Comparison of ENCODE assay signal across 8 mouse cellular contexts in the genomic region with DNA sequence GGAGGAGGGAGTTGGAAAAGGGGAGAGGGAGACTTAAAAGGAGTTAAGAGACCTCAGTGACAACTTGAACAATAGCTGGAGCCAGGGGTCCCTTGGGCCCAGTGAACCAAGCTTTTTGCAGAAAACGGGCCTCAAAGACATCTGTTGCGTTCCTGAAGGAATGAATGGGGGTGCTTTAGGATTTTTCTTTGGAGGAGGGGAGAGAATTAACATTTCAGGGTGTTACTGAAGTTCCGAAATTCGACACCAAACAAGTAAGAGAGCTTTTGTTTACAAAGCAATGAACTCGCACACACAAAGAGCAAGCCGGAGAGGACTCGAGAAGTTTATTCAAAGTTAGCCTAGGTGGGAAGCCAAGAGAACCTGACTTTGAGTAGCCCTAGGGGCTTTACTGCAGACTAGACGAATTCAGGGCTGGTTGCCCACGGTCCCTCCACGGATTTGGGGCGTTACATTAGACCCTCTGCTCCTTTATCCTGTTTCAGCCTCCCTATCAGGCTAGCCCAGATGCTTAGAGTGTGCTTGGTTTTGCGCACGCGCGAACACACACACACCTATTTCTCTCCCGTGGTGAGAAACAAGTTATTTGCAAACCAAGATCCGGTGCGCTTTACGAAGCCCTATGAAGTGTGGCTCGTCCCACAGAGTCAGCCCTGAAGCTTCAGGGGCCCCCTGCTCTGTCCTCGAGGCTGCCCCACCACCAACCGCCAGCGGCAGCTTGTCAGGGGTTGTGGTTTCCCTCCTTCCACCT. TPM values are rescaled to one million over a fixed set of nuclear protein-coding genes. Genes with fewer than 3 reads are reported as not detected.
DNase-seq lines count a peak whose midpoint lies in the region; ATAC-seq and TF ChIP-seq lines count a peak whose summit lies in the region.

No protein-coding gene starts in this region.

- H3K27me3 ChIP-seq in heart, postnatal 0 days (ENCODE audit: control insufficient read depth, insufficient read depth, low read length): no peaks in the 10 kb centered on the region
- H3K27me3 ChIP-seq in limb, embryonic 14.5 days (ENCODE audit: control insufficient read depth, insufficient read depth, low read length): no peaks in the 10 kb centered on the region

- peak; percentile 40; the same call in 1 of the 2 replicates for TF ChIP-seq POLR2A in limb, embryonic 14.5 days (IDR thresholded peaks at IDR 0.05; ENCODE audit: borderline replicate concordance, extremely low read depth, insufficient read depth, insufficient read length)

- 11% methylated on average over 23 of the region's 23 CpGs for WGBS in heart, postnatal 0 days
- WGBS in limb, embryonic 14.5 days: 2% methylated on average over 23 of the region's 23 CpGs

- no peak for TF ChIP-seq CTCF in heart, postnatal 0 days (IDR thresholded peaks at IDR 0.05; ENCODE audit: low read depth)

- no peak for TF ChIP-seq EP300 in heart, postnatal 0 days (IDR thresholded peaks at IDR 0.05; ENCODE audit: low read depth)

- peak overlapping the region; percentile 99 for H3K4me2 ChIP-seq in heart, postnatal 0 days (ENCODE audit: low read depth, low read length)
- peak overlapping the region; percentile 75 for H3K4me2 ChIP-seq in limb, embryonic 14.5 days (replicated peaks; ENCODE audit: low read depth, low read length, severe bottlenecking)

- no peak for ATAC-seq in heart, postnatal 0 days (ENCODE audit: insufficient read depth, low read depth)
- peak; percentile 1; the same call in 1 of the 2 replicates for ATAC-seq in limb, embryonic 14.5 days (ENCODE audit: low FRiP score, low read depth)
- ATAC-seq in frontal cortex, adult (ENCODE audit: low TSS enrichment): no peak

- peak; percentile 43 to 75 for DNase-seq in adrenal gland, adult (ENCODE audit: inconsistent age in 2 of 2, low spot score in 1 of 2)
- DNase-seq in adrenal gland, adult 18-20 months (ENCODE audit: low spot score in 2 of 2): no peak
- DNase-seq in c-Kit-positive CD71-positive TER-119-negative erythroid progenitor cells, embryonic 14.5 days (ENCODE audit: low read depth): peak; percentile 75
- peak; percentile 30 for DNase-seq in heart, postnatal 0 days (ENCODE audit: low spot score)
- peak; percentile 70 for DNase-seq in limb, embryonic 14.5 days (ENCODE audit: low spot score)
- peak; percentile 77 to 78 for DNase-seq in natural killer cell, adult 2 months (ENCODE audit: low spot score in 2 of 2)
- DNase-seq in thymus, postnatal 4 days: peak; percentile 86

- H3K4me3 ChIP-seq in heart, postnatal 0 days (ENCODE audit: low read depth, low read length): peak overlapping the region; percentile 80
- peak overlapping the region; percentile 87 for H3K4me3 ChIP-seq in limb, embryonic 14.5 days (replicated peaks; ENCODE audit: low read length)

- peak overlapping the region; percentile 93 for H3K27ac ChIP-seq in heart, postnatal 0 days (ENCODE audit: low read depth)
- H3K27ac ChIP-seq in limb, embryonic 14.5 days (replicated peaks; ENCODE audit: low read depth, low read length): peak overlapping the region; percentile 97

- no peaks in the 10 kb centered on the region for H3K36me3 ChIP-seq in heart, postnatal 0 days (replicated peaks; ENCODE audit: control insufficient read depth, insufficient read depth, low read length)
- peaks cover 4% of the 10 kb centered on the region; the same call in 1 of the 2 replicates for H3K36me3 ChIP-seq in limb, embryonic 14.5 days (ENCODE audit: control insufficient read depth, insufficient read depth, low read length)

- H3K9ac ChIP-seq in heart, postnatal 0 days (replicated peaks; ENCODE audit: low read depth, low read length): peak overlapping the region; percentile 83
- peak overlapping the region; percentile 94 for H3K9ac ChIP-seq in limb, embryonic 14.5 days (ENCODE audit: low read depth, low read length, severe bottlenecking)

- 0 out of 2 replicates have a peak, but pooled peaks cover 3% of the 10 kb centered on the region for H3K9me3 ChIP-seq in heart, postnatal 0 days (replicated peaks; ENCODE audit: control insufficient read depth, low read length)
- H3K9me3 ChIP-seq in limb, embryonic 14.5 days (ENCODE audit: control insufficient read depth, low read length): no peaks in the 10 kb centered on the region

- peaks cover 33% of the 10 kb centered on the region for H3K4me1 ChIP-seq in heart, postnatal 0 days (ENCODE audit: control insufficient read depth, insufficient read depth)
- H3K4me1 ChIP-seq in limb, embryonic 14.5 days (ENCODE audit: control insufficient read depth, insufficient read depth, low read length): peaks cover 28% of the 10 kb centered on the region

RNA-seq across cellular contexts. Expression of gene Smad3, which starts 1.0 kb away (rescaled TPM):
- 10 to 100 TPM; 24.6 to 25.2 TPM for total RNA-seq in adrenal gland, adult 18-20 months (2021)
- 25.9 and 30.2 TPM in 2 replicates for total RNA-seq in heart, postnatal 0 days (2014; rRNA removed; ENCODE audit: low replicate concordance)
- polyA plus RNA-seq in heart, postnatal 0 days (2015; fragmentation: Nextera tagmentation; extraction: Ambion mirVana): 6.0 and 6.4 TPM in 2 replicates
- polyA plus RNA-seq in limb, embryonic 14.5 days (2012; rRNA removed): 50.9 and 72.1 TPM in 2 replicates
- polyA plus RNA-seq in limb, embryonic 14.5 days (2014; fragmentation: Nextera tagmentation; extraction: Ambion mirVana): 25.1 and 28.0 TPM in 2 replicates

Comparison
In these comparisons a context has a peak if more than half of its experiments do, and no peak if none do; other contexts are left out.
1. DNase-seq: peak in adrenal gland, adult (2 of 2), c-Kit-positive CD71-positive TER-119-negative erythroid progenitor cells, embryonic 14.5 days (single experiment), heart, postnatal 0 days (single experiment), limb, embryonic 14.5 days (single experiment), natural killer cell, adult 2 months (2 of 2) and thymus, postnatal 4 days (single experiment); none in adrenal gland, adult 18-20 months (0 of 2).